Mouse (Mus musculus) macrophage (primary cell): ENCODE results near the gene E2f7. TPM values are rescaled to one million over a fixed set of nuclear protein-coding genes. Genes with fewer than 3 reads are reported as not detected.
"Not testable (repeated sequence)": the region's sequence is repeated elsewhere in the genome, so short reads cannot be mapped to it uniquely, and the experiment has no call there.

Source experiments
- H3K27ac ChIP-seq: fragments of 350-480 bp; formaldehyde crosslinking; 2 replicates; pipeline ENCODE4 v1.9.0; 2021
- H3K36me3 ChIP-seq: fragments of 350-480 bp; formaldehyde crosslinking; 2 replicates; pipeline ENCODE4 v1.9.0; 2021; ENCODE audit errors: inconsistent target
- H3K4me3 ChIP-seq: fragments of 350-480 bp; formaldehyde crosslinking; 2 replicates; pipeline ENCODE4 v1.9.0; 2021; ENCODE audit errors: inconsistent target
- H3K79me2 ChIP-seq: fragments of 350-480 bp; formaldehyde crosslinking; 2 replicates; pipeline ENCODE4 v1.9.0; 2021; ENCODE audit errors: inconsistent target
- WGBS: methylation state at CpG from one replicate; pipeline ENCODE4 v1.1.7; 2026; ENCODE audit warnings: inconsistent platforms; ENCODE audit not compliant: missing documents; 5-methylcytosine and 5-hydroxymethylcytosine counted together
- polyA plus RNA-seq: library from polyadenylated mRNA; stranded (reverse); fragments of 250-400 nt; gene quantifications from 3 replicates; pipeline ENCODE4 v1.2.4, GENCODE M21; 2018; ENCODE audit warnings: inconsistent platforms

The E2f7 gene
- polyA plus RNA-seq, 1 experiment from 2014 or later: 1.3 TPM

DNA sequence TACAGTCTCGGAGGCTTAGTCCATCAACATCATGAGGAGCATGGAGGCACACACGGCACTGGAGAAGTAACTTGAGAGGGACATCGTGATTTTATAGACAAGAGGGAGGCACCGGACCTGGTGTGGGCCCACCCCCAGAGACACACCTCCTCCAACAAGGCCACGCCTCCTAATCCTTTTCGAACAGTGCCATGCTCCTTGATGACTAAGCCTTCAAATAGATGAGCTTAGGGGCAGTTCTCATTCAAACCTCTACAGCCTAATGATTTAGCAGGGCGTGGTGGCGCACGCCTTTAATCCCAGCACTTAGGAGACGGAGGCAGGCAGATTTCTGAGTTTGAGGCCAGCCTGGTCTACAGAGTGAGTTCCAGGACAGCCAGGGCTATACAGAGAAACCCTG is 10.3 kb downstream of the E2f7 start:
- no peak overlapping the region for H3K27ac ChIP-seq
- H3K79me2 ChIP-seq: no peaks in the 10 kb centered on the region
- no peaks in the 10 kb centered on the region for H3K36me3 ChIP-seq
- 94% methylated on average over 9 of the region's 10 CpGs for WGBS
- no peak overlapping the region for H3K4me3 ChIP-seq

DNA sequence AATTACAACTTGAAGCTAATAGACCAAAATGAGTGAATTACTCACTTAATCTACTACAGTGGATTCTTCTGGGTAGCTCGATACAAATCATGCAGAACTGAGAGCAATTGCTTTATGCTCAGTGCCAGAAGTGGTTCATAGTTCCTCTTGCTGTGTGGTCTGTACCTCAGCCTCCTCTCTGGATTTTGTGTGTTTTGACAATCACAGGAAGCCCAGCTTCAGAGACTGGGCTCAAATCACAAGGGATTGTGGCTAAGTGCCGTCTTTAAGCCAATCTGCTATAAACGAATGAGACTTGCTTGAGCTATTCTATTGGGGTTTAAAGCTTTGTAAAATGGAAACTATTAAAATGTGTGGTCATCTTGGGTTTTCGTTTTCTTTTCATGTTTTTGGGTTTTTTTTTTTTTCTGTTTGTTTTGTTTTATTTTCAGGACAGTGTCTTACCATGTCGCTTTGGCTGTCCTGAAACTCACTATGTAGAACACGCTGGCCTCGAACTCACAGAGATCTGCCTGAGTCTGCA is 11.1 kb downstream of the E2f7 start:
- WGBS: 92% methylated on average over 7 of the region's 7 CpGs
- Histone ChIP-seq H3K36me3 (no peaks in the 10 kb centered on the region), H3K79me2 (no peaks in the 10 kb centered on the region), H3K4me3 (no peak overlapping the region), H3K27ac (no peak overlapping the region)

DNA sequence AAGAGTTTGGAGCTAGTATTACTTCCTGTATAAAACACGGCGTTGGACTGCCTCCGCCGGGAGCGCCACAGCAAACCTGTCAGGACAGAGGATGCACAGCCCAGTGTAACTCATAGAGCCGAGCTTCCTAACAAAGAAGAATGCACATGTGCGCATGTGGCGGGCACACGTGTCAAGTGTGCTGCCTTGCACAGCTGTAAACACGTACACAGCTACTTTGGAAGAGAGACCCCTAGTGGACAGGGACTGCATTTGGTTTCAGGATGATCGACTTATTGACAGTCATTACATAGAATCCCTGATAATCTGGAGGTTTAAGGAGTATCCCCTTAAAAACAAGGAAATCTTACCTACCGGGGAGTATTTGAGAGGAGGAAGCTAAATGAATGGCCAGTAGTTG is 15.3 kb downstream of the E2f7 start:
- 79% methylated on average over 5 of the region's 12 CpGs for WGBS
- not testable (repeated sequence) for H3K4me3 ChIP-seq, H3K27ac ChIP-seq, H3K36me3 ChIP-seq, H3K79me2 ChIP-seq

DNA sequence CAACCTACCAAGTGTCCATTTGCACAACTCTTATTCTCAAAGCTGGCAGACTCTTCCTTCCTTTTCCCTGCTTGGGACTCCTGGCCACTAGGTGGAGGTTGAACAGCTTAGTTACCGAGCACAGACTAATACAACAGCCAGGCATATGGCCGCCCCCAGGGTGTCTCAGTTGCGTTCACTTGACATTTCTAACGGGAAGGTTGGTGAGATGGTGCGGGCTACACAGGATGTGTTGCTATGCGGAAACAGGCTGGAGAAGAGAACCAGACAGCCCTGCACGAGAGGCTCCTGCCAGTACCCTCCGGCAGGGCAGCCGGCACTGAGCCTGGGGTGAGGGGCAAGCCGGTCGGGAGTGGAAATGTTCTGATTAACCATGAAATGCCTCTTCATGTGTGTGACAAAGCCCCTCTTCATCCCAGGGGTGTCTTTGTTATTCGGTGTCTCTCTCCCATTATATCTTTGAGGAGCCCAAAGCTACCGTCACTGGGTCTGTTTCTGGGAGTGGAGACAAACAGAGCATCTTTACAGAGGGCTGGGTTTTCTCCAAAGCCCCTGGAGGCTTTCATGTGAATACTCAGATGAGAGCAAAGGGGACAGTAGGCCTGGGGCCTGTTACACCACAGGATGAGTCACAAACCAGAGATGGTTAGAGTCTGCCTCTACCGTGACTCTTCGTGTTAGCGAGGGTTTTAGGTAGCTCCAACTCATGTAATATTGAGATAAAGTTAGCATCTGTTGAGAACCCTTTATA is 17.1 kb downstream of the E2f7 start:
- H3K4me3 ChIP-seq: no peak overlapping the region
- 94% methylated on average over 16 of the region's 16 CpGs for WGBS
- no peaks in the 10 kb centered on the region for H3K79me2 ChIP-seq
- H3K36me3 ChIP-seq: no peaks in the 10 kb centered on the region
- no peak overlapping the region for H3K27ac ChIP-seq

DNA sequence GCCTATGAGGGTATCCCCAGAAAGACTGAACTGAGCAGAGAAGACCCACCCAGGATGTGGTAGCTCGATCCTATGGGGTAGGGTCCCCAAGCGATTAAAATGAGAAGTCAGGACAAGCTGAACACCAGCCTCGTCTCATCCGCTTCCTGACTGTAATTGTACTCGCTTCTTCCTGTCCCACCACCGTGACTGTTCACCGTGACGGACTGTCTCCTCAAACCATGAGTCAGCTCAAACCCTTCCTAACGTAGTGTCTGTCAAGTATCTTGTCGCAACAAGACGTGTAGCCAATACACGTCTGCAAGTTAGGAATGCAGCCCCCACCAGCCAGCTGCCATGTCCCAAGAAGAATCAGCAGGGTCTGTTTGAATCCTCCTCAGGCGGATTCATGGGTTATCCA is 18.2 kb downstream of the E2f7 start:
- Histone ChIP-seq H3K79me2 (no peaks in the 10 kb centered on the region), H3K4me3 (no peak overlapping the region), H3K36me3 (no peaks in the 10 kb centered on the region), H3K27ac (no peak overlapping the region)
- 95% methylated on average over 13 of the region's 13 CpGs for WGBS

DNA sequence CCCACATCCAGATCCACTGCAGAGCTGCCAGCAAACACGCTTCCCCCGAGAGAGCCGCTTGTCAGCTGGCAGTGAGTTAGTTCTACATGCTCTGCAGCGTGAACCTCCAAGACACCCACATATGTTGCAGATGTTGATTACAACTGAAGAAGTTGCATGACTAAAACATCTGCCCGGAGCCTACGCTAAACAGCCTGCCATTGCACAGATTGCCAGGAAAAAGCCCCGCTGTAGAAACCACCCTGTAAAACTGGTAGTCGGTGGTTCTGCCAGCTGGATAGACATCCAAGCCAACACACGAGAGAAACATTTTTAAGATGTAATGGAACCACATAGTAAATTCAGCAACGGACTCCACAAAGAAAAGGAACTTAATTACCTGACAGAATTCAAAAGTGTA is 24.3 kb downstream of the E2f7 start:
- Histone ChIP-seq H3K36me3 (no peaks in the 10 kb centered on the region), H3K27ac (no peak overlapping the region), H3K79me2 (no peaks in the 10 kb centered on the region), H3K4me3 (no peak overlapping the region)
- 97% methylated on average over 10 of the region's 10 CpGs for whole genome bisulfite sequencing

DNA sequence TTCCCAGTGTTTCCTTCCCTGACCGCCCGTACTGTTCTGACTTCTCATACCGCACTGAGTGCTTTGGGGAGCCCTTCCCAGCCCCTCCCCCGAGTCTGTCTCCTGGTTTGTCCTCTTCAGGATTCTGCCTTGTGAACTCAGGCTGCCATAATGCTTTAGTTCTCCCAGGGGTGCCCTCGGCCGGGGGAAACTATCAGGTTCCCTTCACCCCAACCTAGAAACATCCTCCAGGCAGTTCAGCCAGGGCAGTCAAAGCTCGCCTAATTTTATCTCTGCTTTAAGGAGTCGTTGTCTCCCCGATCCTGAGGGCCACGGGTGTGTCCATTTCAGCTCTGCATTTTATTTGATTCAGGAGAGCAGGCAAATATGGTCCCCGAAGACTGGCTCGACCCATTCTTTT is 28.0 kb downstream of the E2f7 start:
- H3K79me2 ChIP-seq: no peaks in the 10 kb centered on the region
- H3K36me3 ChIP-seq: no peaks in the 10 kb centered on the region
- 96% methylated on average over 12 of the region's 12 CpGs for WGBS
- no peak overlapping the region for H3K27ac ChIP-seq
- H3K4me3 ChIP-seq: no peak overlapping the region

DNA sequence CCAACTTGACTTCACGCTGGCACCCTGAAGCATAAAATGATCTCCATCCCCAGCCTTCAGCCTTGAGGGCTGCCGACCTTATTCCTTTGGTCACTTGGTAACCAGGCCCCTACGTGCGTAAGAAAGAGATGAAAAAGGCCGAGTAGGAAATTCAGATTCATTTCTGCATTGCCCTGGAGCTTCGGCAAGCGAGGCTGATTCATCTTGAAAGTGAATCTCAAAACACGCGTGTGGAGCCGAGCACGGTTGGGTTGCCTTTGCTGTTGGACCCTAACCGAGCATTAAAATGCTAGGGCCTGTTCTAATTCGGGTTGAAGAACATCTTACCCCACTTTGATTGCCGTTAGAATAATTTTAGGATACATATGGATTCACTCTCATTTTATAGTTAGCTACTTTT is 28.6 kb downstream of the E2f7 start:
- H3K27ac ChIP-seq: no peak overlapping the region
- H3K36me3 ChIP-seq: no peaks in the 10 kb centered on the region
- H3K4me3 ChIP-seq: no peak overlapping the region
- WGBS: 98% methylated on average over 14 of the region's 14 CpGs
- no peaks in the 10 kb centered on the region for H3K79me2 ChIP-seq

DNA sequence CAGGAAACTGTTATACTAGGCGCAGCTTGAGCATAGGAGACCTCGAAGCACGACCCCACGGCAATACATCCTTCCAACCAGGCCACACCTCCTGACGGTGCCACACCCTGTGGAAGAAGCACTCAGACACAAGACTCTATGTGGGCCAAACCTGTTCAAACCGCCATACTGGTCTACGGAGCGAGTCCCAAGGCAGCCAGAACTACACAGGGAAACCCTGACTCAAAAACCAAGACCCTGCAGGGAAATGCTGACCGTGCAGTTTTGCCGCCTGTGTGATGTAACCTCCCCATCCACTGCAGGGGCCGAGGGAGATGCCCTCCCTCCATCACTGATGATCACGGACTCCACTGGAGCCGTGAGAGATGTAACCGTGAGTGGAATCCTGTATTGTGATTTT is 36.5 kb downstream of the E2f7 start:
- Histone ChIP-seq H3K79me2 (no peaks in the 10 kb centered on the region), H3K36me3 (no peaks in the 10 kb centered on the region), H3K27ac (no peak overlapping the region), H3K4me3 (no peak overlapping the region)
- WGBS: 96% methylated on average over 14 of the region's 14 CpGs

DNA sequence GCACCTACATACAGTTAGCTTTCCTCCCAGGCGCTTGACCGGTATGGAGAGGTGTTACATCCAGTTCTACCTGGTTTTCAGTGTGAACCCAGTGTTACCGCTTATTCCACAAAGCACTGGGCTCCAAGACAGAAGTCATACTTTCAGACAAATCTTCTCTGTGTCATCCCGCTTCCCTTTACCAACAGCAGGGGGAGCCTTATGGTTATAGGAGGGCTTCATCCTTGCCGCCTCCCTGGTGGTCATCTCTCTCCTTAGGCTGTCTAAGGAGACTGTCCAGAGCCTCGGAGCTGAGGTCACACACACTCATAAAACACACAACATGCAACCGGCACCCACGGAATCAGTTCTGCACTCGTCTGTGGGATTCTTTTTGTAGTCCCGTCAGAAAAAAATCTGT is 37.4 kb downstream of the E2f7 start:
- H3K4me3 ChIP-seq: no peak overlapping the region
- no peak overlapping the region for H3K27ac ChIP-seq
- no peaks in the 10 kb centered on the region for H3K79me2 ChIP-seq
- no peaks in the 10 kb centered on the region for H3K36me3 ChIP-seq
- 97% methylated on average over 10 of the region's 10 CpGs for WGBS

DNA sequence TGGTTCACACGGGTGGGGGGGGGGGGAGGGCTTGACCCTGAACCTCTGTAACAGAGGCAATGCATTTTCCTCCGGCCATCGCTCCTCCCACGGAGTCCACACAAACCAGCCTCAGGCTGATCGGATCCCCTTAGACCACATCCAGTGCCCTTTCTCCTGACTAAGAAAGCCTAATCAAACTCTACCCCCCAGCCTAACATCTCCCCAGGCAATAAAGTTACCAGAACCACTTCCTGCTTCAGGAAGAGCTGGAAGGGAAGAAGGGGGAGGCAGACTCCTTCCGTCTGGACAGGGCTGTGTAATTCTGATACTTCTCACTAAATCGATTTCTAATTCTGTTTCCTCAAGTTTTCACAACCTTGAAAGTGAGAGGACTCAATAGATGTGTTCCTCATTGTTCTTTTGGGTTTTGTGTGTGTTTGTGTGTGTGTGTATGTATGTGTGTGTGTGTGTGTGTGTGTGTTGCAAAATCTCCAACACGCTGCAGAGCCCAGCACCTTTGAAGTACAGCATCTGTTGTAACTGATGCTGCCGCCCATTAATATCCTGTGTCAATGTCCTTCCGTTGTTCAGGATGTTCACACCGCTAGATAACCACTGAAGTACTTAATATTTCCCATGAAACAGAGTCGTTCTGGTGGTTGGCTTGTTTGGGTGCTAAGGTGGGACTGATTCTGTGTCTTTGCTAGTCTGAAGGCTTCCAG is 43.0 kb downstream of the E2f7 start:
- WGBS: 21% methylated on average over 12 of the region's 12 CpGs
- no peak overlapping the region for H3K4me3 ChIP-seq
- H3K79me2 ChIP-seq: no peaks in the 10 kb centered on the region
- no peaks in the 10 kb centered on the region for H3K36me3 ChIP-seq
- H3K27ac ChIP-seq: no peak overlapping the region

DNA sequence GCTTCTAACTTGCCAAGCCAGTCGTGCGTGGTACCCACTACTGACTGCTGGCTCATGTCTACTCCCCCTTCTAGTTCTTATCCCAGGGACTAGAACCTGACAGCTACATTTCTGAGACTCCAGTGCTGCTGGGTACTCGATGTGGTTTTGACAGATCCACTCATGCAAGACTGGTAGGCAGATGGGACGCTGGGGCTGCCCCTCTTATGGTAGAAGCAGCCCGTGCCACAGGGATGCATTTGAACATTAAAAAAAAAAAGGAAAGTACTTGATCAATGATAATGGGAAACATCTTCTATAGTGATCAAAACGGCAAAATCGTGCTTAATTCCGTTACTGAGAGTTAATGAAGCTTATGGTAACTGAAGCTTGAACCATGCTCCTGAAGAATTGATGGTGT is 44.4 kb downstream of the E2f7 start:
- H3K36me3 ChIP-seq: no peaks in the 10 kb centered on the region
- WGBS: 90% methylated on average over 8 of the region's 8 CpGs
- H3K4me3 ChIP-seq: no peak overlapping the region
- H3K79me2 ChIP-seq: no peaks in the 10 kb centered on the region
- H3K27ac ChIP-seq: no peak overlapping the region

DNA sequence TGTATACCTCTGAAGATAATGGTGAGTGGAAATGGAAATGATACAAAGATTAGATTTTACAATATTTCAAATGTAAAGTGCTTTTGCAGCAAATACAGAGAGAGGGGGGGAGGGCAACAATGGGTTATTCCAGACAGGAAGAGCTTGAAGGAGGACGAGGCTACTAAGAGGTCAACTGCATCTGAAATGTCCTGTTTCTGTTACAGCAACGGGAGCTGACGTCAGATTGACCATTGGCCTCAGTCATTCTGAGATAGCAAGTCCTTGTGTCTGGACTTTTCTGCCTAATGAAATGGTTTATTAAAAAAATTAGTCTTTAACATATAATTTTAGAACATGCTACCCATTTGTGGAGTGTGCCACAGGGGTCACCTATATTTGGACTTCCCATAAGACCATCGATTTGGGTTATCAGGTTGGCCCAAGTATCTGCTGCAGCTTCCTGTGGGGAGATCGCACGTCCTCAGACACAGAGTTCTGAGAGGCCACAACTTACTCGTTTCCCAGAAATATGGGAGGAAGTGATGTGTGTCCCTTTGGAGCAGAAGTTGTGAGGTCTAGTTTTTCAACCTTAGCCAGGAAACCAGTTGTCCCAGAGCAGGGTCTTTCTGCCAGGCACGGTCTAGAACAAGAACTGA is 48.0 kb downstream of the E2f7 start:
- Histone ChIP-seq H3K4me3 (no peak overlapping the region), H3K36me3 (no peaks in the 10 kb centered on the region)
- 31% methylated on average over 8 of the region's 8 CpGs for WGBS

DNA sequence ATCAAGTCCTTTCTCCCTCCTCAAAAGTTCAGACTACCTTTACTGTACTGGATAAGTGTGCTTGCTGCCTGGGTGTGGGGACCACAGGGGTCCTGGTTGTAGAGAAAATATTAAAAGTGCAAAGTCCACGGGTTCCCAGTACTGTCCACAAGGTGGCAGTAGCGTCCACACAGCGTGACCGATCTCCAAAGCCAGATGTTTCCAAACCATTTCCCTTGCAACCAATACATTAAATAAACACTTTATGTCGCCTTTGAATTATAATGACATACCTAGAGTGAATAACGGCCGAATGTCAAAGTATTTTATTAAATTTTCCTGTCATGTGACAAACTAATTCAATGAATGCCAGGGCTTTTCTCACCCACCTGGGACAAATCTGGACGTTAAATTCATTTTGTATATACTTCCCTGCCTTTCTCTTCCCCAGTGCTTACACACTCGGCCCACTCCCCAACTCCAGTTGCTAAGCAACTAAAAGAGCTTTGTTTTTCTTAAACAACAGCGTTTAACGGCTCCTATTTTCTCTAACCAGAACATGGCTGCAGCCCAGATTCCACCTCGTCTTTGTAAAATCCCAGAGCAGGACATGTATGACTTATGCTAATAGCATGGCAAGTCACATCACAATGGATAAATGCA is 49.4 kb downstream of the E2f7 start:
- no peaks in the 10 kb centered on the region for H3K36me3 ChIP-seq
- H3K27ac ChIP-seq: no peak overlapping the region
- 9% methylated on average over 12 of the region's 12 CpGs for whole genome bisulfite sequencing
- H3K79me2 ChIP-seq: no peaks in the 10 kb centered on the region
- no peak overlapping the region for H3K4me3 ChIP-seq

More for the DNA sequence above, 48.0 kb downstream of the E2f7 start:
- no peaks in the 10 kb centered on the region for H3K79me2 ChIP-seq
- no peak overlapping the region for H3K27ac ChIP-seq
